Mouse (Mus musculus) heart, embryonic 15.5 days (tissue): ENCODE results near the gene Gm43302. TPM values are rescaled to one million over a fixed set of nuclear protein-coding genes. Genes with fewer than 3 reads are reported as not detected.
"Not testable (repeated sequence)": the region's sequence is repeated elsewhere in the genome, so short reads cannot be mapped to it uniquely, and the experiment has no call there.

ENCODE experiments used
- ATAC-seq: fragments of 200-750 bp; cut with Nextera tagmentation; replicated peaks from 2 replicates; pipeline ENCODE4 v1.8.0; 2017; ENCODE audit warnings: low read depth, moderate TSS enrichment; ENCODE audit not compliant: insufficient number of reproducible peaks, insufficient read depth, low FRiP score
- H3K27ac ChIP-seq: fragments of 300-500 bp; sonication (generic); 2 replicates; pipeline ENCODE4 v1.5.1; 2015; ENCODE audit warnings: mild to moderate bottlenecking, inconsistent platforms
- H3K27me3 ChIP-seq: fragments of 300-500 bp; sonication (generic); 2 replicates; pipeline ENCODE4 v1.6.1; 2015; ENCODE audit warnings: inconsistent platforms
- H3K36me3 ChIP-seq: fragments of 300-500 bp; sonication (generic); 2 replicates; pipeline ENCODE4 v1.6.1; 2015; ENCODE audit warnings: mild to moderate bottlenecking, inconsistent platforms
- H3K4me1 ChIP-seq: fragments of 300-500 bp; sonication (generic); replicated peaks from 2 replicates; pipeline ENCODE4 v1.6.1; 2015; ENCODE audit warnings: inconsistent platforms
- H3K4me2 ChIP-seq: fragments of 300-500 bp; sonication (generic); 2 replicates; pipeline ENCODE4 v1.6.1; 2015; ENCODE audit warnings: inconsistent platforms, mild to moderate bottlenecking, moderate library complexity
- H3K4me3 ChIP-seq: fragments of 300-500 bp; sonication (generic); 2 replicates; pipeline ENCODE4 v1.5.1; 2015; ENCODE audit warnings: mild to moderate bottlenecking, inconsistent platforms
- H3K9ac ChIP-seq: fragments of 300-500 bp; sonication (generic); 2 replicates; pipeline ENCODE4 v1.6.1; 2015; ENCODE audit warnings: mild to moderate bottlenecking, inconsistent platforms
- H3K9me3 ChIP-seq: fragments of 300-500 bp; sonication (generic); replicated peaks from 2 replicates; pipeline ENCODE4 v1.6.1; 2016; ENCODE audit warnings: inconsistent platforms
- WGBS: fragments of 180-500 bp; shearing (Covaris S2); methylation state at CpG from one replicate; pipeline ENCODE4 v1.1.7; 2015; ENCODE audit warnings: mixed read lengths; 5-methylcytosine and 5-hydroxymethylcytosine counted together
- polyA plus RNA-seq: library from polyadenylated mRNA; unstranded; fragments of >200 nt; fragmentation: Nextera tagmentation; extraction: Ambion mirVana; gene quantifications from 2 replicates; pipeline ENCODE4 v1.2.1, GENCODE M21; 2015

The Gm43302 gene
- polyA plus RNA-seq, result 0.10 TPM in 1 of 2 replicates, not detected in the other

- not testable (repeated sequence) for H3K27me3 ChIP-seq, H3K4me3 ChIP-seq, H3K9me3 ChIP-seq, H3K4me1 ChIP-seq, H3K9ac ChIP-seq, H3K36me3 ChIP-seq
- peak; percentile 18; the same call in 1 of the 2 replicates for ATAC-seq
- H3K27ac ChIP-seq, result peak within 1 kb of the TSS; percentile 56
- peak within 1 kb of the TSS; percentile 38; the same call in 1 of the 2 replicates for H3K4me2 ChIP-seq
- 25% methylated on average over 3 of the region's 3 CpGs for WGBS
These were observed at the start of gene Gm43302, which contains the start of gene Gbp6 for GRCm38 (mm10) chr5:105293226-105294165. Gm43302 (minus strand) TSS chr5:105293695. Gbp6 (minus strand) TSS chr5:105293698.

- no peaks in the 10 kb centered on the region for H3K27me3 ChIP-seq
- 75% methylated on average over 2 of the region's 2 CpGs for WGBS
- no peak for ATAC-seq
- H3K36me3 ChIP-seq, result no peaks in the 10 kb centered on the region
- H3K4me1 ChIP-seq, result no peaks in the 10 kb centered on the region
- H3K27ac ChIP-seq, result no peak overlapping the region
- H3K9me3 ChIP-seq, result no peaks in the 10 kb centered on the region
- H3K9ac ChIP-seq, result no peak overlapping the region
- H3K4me2 ChIP-seq, result no peak overlapping the region
- no peak overlapping the region for H3K4me3 ChIP-seq
These were observed 47.8 kb upstream of the Gm43302 start for GRCm38 (mm10) chr5:105341281-105341680.

- Histone ChIP-seq H3K27me3 (no peaks in the 10 kb centered on the region), H3K4me2 (no peak overlapping the region), H3K27ac (no peak overlapping the region), H3K4me3 (no peak overlapping the region), H3K9ac (no peak overlapping the region), H3K9me3 (no peaks in the 10 kb centered on the region), H3K36me3 (no peaks in the 10 kb centered on the region), H3K4me1 (no peaks in the 10 kb centered on the region)
- no peak for ATAC-seq
- 60% methylated on average over 2 of the region's 2 CpGs for WGBS
These were observed 29.0 kb upstream of the Gm43302 start for GRCm38 (mm10) chr5:105322543-105322942.

GRCm38 (mm10) chr5:105310941-105311340 is 17.4 kb upstream of the Gm43302 start:
- H3K9ac ChIP-seq, result no peak overlapping the region
- no peaks in the 10 kb centered on the region for H3K27me3 ChIP-seq
- H3K4me1 ChIP-seq, result no peaks in the 10 kb centered on the region
- H3K4me2 ChIP-seq, result no peak overlapping the region
- whole genome bisulfite sequencing, result 65% methylated on average over 2 of the region's 2 CpGs
- no peak overlapping the region for H3K27ac ChIP-seq
- H3K4me3 ChIP-seq, result no peak overlapping the region
- H3K9me3 ChIP-seq, result no peaks in the 10 kb centered on the region
- ATAC-seq, result no peak
- no peaks in the 10 kb centered on the region for H3K36me3 ChIP-seq

- WGBS, result 57% methylated on average over 1 of the region's 1 CpGs
- not testable (repeated sequence) for H3K4me3 ChIP-seq, H3K9me3 ChIP-seq, ATAC-seq, H3K27ac ChIP-seq, H3K36me3 ChIP-seq, H3K4me1 ChIP-seq, H3K9ac ChIP-seq, H3K27me3 ChIP-seq, H3K4me2 ChIP-seq
These were observed 15.7 kb upstream of the Gm43302 start for GRCm38 (mm10) chr5:105309148-105309547.

- H3K4me3 ChIP-seq, H3K27me3 ChIP-seq, H3K36me3 ChIP-seq, H3K4me2 ChIP-seq, H3K9me3 ChIP-seq, H3K4me1 ChIP-seq, H3K27ac ChIP-seq, H3K9ac ChIP-seq, ATAC-seq: not testable (repeated sequence)
These were observed 13.5 kb upstream of the Gm43302 start for GRCm38 (mm10) chr5:105306946-105307345.

GRCm38 (mm10) chr5:105306159-105306581 is 12.7 kb upstream of the Gm43302 start:
- WGBS, result 71% methylated on average over 1 of the region's 1 CpGs
- Histone ChIP-seq H3K9ac (no peak overlapping the region), H3K4me3 (no peak overlapping the region), H3K4me1 (peaks cover 13% of the 10 kb centered on the region), H3K9me3 (no peaks in the 10 kb centered on the region), H3K4me2 (no peak overlapping the region), H3K36me3 (no peaks in the 10 kb centered on the region), H3K27ac (no peak overlapping the region), H3K27me3 (no peaks in the 10 kb centered on the region)
- ATAC-seq, result no peak

GRCm38 (mm10) chr5:105305671-105306070 is 12.2 kb upstream of the Gm43302 start:
- H3K4me3 ChIP-seq, H3K4me2 ChIP-seq, H3K27ac ChIP-seq, ATAC-seq, H3K9me3 ChIP-seq, H3K9ac ChIP-seq, H3K27me3 ChIP-seq, H3K36me3 ChIP-seq: not testable (repeated sequence)
- peaks cover 13% of the 10 kb centered on the region for H3K4me1 ChIP-seq
- 68% methylated on average over 4 of the region's 4 CpGs for WGBS

GRCm38 (mm10) chr5:105301963-105302362 is 8.5 kb upstream of the Gm43302 start:
- Histone ChIP-seq H3K4me1 (peaks cover 15% of the 10 kb centered on the region), H3K9ac (no peak overlapping the region), H3K4me2 (no peak overlapping the region), H3K9me3 (no peaks in the 10 kb centered on the region), H3K36me3 (no peaks in the 10 kb centered on the region), H3K27me3 (no peaks in the 10 kb centered on the region), H3K4me3 (no peak overlapping the region), H3K27ac (peak overlapping the region; percentile 76)
- WGBS, result 88% methylated on average over 4 of the region's 4 CpGs
- ATAC-seq, result no peak

GRCm38 (mm10) chr5:105301531-105301930 is 8.0 kb upstream of the Gm43302 start:
- ATAC-seq, result peak; percentile 92
- H3K36me3 ChIP-seq, result no peaks in the 10 kb centered on the region
- peaks cover 15% of the 10 kb centered on the region for H3K4me1 ChIP-seq
- WGBS, result 20% methylated on average over 2 of the region's 2 CpGs
- H3K9me3 ChIP-seq, result no peaks in the 10 kb centered on the region
- no peaks in the 10 kb centered on the region for H3K27me3 ChIP-seq
- H3K4me3 ChIP-seq, result no peak overlapping the region
- H3K9ac ChIP-seq, result no peak overlapping the region
- H3K27ac ChIP-seq, result peak overlapping the region; percentile 76
- no peak overlapping the region for H3K4me2 ChIP-seq

GRCm38 (mm10) chr5:105295746-105296145 is 2.3 kb upstream of the Gm43302 start:
- no peaks in the 10 kb centered on the region for H3K36me3 ChIP-seq
- peaks cover 8% of the 10 kb centered on the region for H3K4me1 ChIP-seq
- no peak for ATAC-seq
- no peaks in the 10 kb centered on the region for H3K9me3 ChIP-seq
- H3K9ac ChIP-seq, result no peak overlapping the region
- WGBS, result 91% methylated on average over 3 of the region's 3 CpGs
- no peaks in the 10 kb centered on the region for H3K27me3 ChIP-seq
- H3K4me3 ChIP-seq, result no peak overlapping the region
- no peak overlapping the region for H3K27ac ChIP-seq
- no peak overlapping the region for H3K4me2 ChIP-seq

GRCm38 (mm10) chr5:105292492-105292891 is 1.0 kb downstream of the Gm43302 start:
- Histone ChIP-seq H3K27ac (no peak overlapping the region), H3K27me3 (no peaks in the 10 kb centered on the region), H3K4me2 (no peak overlapping the region), H3K4me3 (no peak overlapping the region), H3K36me3 (no peaks in the 10 kb centered on the region), H3K9me3 (no peaks in the 10 kb centered on the region), H3K9ac (no peak overlapping the region), H3K4me1 (peaks cover 6% of the 10 kb centered on the region; the same call in 1 of the 2 replicates)
- ATAC-seq, result no peak
- WGBS, result 90% methylated on average over 1 of the region's 1 CpGs
